Mouse (Mus musculus) induced T-regulatory cell, adult 2 months (primary cell): ENCODE results near the gene Nup43.

Experiments
- DNase-seq: peaks from one replicate; pipeline ENCODE4 v3.0.0-alpha.2; 2012; ENCODE audit warnings: low read depth

Gene Nup43

DNA sequence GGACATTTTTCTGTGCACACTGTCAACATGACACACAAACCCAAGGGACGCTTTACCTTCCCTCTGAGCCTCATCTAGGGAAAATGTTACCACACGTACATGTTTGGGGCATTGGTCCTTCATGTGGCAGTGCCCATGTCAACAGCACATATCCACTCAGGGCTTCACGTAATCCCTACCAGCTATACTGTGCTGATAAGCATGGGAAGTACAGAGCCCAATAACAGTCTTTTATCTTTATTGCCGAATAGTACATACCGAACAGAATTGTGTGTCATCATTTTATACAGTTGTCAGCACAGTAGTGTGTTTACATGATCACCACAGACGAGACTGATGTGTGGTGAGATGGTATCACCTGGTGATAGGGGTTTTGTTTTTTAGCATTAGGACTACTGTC, 19.6 kb downstream of the Nup43 start:
- DNase-seq, result no peak

DNA sequence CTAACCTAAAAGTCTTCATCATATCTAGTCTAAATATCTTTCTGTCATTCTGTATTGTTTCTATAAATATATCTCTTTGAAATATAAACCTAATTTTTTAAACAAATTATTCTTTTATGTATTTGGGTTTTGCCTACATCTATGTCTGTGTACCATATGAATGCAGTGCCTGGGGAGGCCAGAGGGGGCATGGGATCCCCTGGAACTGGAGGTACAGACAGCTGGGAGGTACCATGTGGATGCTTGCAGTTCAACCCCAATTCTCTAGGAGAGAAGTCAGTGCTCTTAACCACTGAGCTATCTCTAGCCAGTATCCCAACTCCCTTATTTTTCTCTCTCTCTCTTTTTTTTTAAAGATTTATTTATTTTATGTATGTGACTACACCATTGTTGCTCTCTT, 28.0 kb downstream of the Nup43 start:
- peak; percentile 48 for DNase-seq

DNA sequence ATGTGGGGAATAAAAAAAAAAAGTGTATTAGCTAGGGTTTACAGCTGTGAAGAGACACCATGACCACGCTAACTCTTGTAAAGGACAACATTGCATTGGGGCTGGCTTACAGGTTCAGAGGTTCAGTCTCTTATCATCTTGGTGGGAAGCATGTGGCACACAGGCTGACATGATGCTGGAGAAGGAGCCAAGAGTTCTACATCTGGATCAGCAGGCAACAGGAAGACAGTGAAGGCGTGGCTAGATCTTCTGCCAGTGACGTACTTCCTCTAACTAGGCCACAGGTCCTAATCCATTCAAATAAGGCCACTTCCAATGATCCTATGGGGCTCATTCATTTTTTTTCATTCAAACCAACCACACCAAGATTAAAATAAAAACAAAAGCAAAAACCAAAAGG, 32.8 kb downstream of the Nup43 start:
- no peak for DNase-seq

DNA sequence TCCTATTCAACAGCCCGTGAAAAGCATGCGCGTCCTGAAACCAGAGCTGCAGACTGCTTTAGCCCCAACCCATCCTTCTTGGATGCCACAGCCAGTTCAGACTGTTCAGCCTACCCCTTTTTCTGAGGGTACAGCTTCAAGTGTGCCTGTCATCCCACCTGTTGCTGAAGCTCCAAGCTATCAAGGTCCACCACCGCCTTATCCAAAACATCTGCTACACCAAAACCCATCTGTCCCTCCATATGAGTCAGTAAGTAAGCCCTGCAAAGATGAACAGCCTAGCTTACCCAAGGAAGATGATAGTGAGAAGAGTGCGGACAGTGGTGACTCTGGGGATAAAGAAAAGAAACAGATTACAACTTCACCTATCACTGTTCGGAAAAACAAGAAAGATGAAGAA, 35.3 kb downstream of the Nup43 start:
- no peak for DNase-seq

DNA sequence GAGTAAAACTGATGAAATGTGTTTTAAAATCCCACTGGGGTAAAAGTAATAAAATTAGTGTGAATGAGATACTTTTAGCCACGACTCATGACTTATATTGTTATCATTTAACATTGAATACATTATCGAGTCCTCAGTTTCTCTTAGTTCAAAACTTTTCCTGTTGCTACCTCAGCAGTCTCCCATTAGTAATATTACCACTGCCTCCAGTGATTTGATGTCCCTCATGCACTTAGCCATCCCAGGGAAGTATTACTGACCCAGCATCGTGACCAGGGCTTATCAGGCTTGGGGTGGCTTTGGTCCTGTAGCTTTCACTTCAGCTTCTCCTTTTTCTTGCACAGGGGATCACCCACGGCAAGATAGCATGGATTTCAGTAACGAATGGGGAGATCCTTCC, 42.8 kb downstream of the Nup43 start:
- no peak for DNase-seq

DNA sequence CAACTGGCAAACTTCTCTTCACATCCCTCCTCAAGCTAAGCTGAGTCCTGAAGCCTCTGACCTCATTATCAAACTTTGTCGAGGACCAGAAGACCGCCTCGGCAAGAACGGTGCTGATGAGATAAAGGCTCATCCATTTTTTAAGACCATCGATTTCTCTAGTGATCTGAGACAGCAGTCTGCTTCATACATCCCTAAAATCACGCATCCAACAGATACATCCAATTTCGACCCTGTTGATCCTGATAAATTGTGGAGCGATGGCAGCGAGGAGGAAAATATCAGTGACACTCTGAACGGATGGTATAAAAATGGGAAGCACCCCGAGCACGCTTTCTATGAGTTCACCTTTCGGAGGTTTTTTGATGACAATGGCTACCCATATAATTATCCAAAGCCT, 45.2 kb downstream of the Nup43 start:
- DNase-seq, result no peak

DNA sequence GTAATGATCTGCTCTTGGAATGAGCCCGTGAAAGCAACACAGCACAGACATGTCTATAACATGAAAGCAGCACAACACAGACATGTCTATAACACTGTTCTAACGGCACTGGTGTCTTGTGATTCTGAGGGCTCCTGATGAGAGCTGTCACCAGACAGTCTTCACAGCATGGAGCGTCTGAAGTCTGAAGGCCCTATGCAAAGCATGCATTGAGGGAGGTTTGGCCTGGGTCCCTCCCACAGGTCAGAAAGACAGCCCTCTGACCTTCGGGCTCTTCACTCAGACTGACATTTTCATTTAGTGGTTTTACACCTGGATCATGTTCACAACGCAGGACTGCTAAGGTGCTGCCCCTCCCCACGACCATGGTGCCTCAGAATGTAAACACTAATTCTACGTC, 47.8 kb downstream of the Nup43 start:
- DNase-seq, result no peak

DNA sequence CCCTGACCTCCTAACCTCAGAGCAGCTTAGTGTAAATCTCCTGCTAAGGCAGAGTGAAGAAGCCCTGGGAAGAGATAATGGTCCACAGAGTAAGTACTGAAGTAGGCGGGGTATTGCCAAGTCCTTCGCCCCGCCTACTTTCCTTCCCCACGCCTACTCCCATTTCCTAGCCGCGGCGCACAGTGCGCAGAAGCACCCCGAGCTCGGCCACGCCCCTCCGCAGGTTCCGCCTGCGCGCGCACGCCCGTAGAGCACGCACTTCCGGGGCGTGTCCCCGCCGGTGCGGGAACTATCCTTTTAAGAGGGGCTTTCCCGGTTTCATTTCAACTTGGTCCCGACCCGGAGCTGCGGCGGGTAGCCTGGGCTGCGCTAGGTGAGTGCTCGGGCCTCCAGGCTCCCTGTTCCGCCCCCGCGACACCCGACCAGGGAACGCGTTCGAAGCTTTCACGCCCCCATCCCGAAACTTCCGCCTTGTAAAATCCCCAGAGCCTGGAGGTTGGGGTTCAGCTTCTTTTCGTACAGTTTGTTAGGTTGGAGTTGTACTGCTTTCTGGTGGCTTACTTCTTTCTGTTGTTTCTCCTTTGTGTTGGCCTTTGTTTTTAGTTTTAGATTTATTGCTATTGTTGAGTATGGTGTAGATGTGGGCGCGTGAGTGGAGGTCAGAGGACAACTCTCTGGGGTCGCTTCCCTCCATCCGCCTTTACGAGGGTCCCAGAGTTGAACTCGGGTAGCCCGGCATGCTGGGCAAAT, 58.6 kb downstream of the Nup43 start, which contains the start of gene Katna1:
Katna1 (plus strand) TSS at position 250 of the 750 bp plus-strand sequence.
- peak; percentile 99 for DNase-seq

DNA sequence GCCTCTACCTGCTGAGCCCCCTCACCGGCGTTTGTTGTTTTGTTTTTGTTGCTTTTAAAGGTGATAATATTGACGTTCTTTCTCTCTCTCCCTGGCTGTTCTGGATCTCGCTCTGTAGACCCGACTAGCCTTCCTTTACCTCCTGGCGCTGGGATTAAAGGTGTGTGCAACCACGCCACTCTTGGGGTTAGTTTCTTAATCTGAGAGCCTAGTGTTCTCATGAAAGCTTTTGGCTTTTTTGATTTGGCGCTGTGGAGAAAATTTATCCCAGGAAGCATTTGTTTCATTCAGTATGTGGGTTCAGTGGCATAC, 59.2 kb downstream of the Nup43 start:
- DNase-seq, result no peak

DNA sequence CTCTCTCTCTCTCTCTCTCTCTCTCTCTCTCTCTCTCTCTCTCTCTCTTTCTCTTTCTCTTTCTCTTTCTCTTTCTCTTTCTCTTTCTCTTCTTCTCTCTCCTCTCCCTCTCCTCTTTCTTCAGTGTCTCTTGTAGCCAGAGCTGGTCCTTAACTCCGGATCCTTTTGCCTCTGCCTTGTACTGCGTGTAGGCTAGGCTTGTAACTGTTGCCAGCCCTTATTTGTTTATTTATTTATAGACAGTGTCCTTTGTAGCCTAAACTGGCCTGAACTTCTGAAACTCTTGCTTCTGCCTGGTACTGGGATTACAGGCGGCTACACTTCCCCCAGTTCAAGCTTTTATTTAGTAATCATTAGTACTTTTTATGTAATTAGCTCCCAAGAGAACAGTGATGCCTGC, 59.7 kb downstream of the Nup43 start:
- peak; percentile 68 for DNase-seq
